Mouse (Mus musculus) forebrain, embryonic 14.5 days (tissue): ENCODE data around the gene Zbtb20. TPM values are rescaled to one million over a fixed set of nuclear protein-coding genes. Genes with fewer than 3 reads are reported as not detected.

Experiments
- ATAC-seq: fragments of 200-750 bp; cut with Nextera tagmentation; 2 replicates; pipeline ENCODE4 v1.8.0; 2017; ENCODE audit warnings: mild to moderate bottlenecking, moderate library complexity
- DNase-seq: peaks from one replicate; pipeline ENCODE4 v3.0.0-alpha.2; 2015; ENCODE audit warnings: low spot score
- H3K27ac ChIP-seq: fragments of 300-500 bp; sonication (generic); 2 replicates; pipeline ENCODE4 v1.5.1; 2014; ENCODE audit warnings: low read depth, mild to moderate bottlenecking, control low read depth, low read length, moderate library complexity
- H3K27me3 ChIP-seq: fragments of 300-500 bp; sonication (generic); replicated peaks from 2 replicates; pipeline ENCODE4 v1.6.1; 2014; ENCODE audit warnings: low read length, control low read depth, mixed read lengths; ENCODE audit not compliant: control insufficient read depth, insufficient read depth
- H3K36me3 ChIP-seq: fragments of 300-500 bp; sonication (generic); 2 replicates; pipeline ENCODE4 v1.6.1; 2014; ENCODE audit warnings: low read length, control low read depth; ENCODE audit not compliant: control insufficient read depth, insufficient read depth
- H3K4me1 ChIP-seq: fragments of 300-500 bp; sonication (generic); 2 replicates; pipeline ENCODE4 v1.6.1; 2014; ENCODE audit warnings: antibody characterized with exemption, low read length, control low read depth; ENCODE audit not compliant: control insufficient read depth, insufficient read depth
- H3K4me2 ChIP-seq: fragments of 300-500 bp; sonication (generic); 2 replicates; pipeline ENCODE4 v1.6.1; 2014; ENCODE audit warnings: mild to moderate bottlenecking, control low read depth, low read length
- H3K4me3 ChIP-seq: fragments of 300-500 bp; sonication (generic); 2 replicates; pipeline ENCODE4 v1.5.1; 2014; ENCODE audit warnings: low read depth, low read length, control low read depth
- H3K9ac ChIP-seq: fragments of 300-500 bp; sonication (generic); 2 replicates; pipeline ENCODE4 v1.6.1; 2014; ENCODE audit warnings: mild to moderate bottlenecking, low read length, control low read depth, moderate library complexity
- H3K9me3 ChIP-seq: fragments of 300-500 bp; sonication (generic); replicated peaks from 2 replicates; pipeline ENCODE4 v1.6.1; 2016; ENCODE audit warnings: low read length, control low read depth, mixed read lengths; ENCODE audit not compliant: control insufficient read depth
- WGBS: fragments of 180-500 bp; shearing (Covaris S2); extraction: QIAGEN DNeasy Blood & Tissue Kit; methylation state at CpG from one replicate; pipeline ENCODE4 v1.1.7; 2014; 5-methylcytosine and 5-hydroxymethylcytosine counted together
- polyA plus RNA-seq: library from polyadenylated mRNA; unstranded; fragments of >200 nt; fragmentation: Nextera tagmentation; extraction: Ambion mirVana; gene quantifications from 2 replicates; pipeline ENCODE4 v1.2.1, GENCODE M21; 2014

Gene Zbtb20
- polyA plus RNA-seq, 1 experiment from 2014 or later, result 41.0 TPM

DNA sequence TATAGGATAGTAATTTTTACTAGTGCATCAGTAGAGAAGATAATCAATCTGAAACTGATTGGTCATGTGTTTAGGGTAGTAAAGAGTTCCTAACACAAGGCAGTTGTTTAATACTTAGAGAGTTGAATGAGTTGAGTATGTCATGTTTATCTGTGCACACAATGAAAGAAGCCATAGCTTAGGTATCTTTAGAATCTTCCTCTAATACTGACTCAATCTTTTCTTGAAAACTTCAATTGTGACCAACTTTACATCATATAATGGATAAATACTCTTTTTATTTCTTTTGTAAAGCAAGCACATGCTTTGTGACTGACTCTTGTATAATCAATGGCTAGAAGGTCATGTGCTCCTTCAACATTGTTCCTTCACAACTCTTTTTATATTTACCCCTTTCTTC lies 524.4 kb downstream of the Zbtb20 start:
- H3K4me2 ChIP-seq, result no peak overlapping the region
- no peak overlapping the region for H3K9ac ChIP-seq
- DNase-seq (no peak), ATAC-seq (no peak)
- H3K27me3 ChIP-seq, result no peaks in the 10 kb centered on the region
- no peaks in the 10 kb centered on the region for H3K36me3 ChIP-seq
- H3K4me1 ChIP-seq, result no peaks in the 10 kb centered on the region
- H3K4me3 ChIP-seq, result no peak overlapping the region
- H3K9me3 ChIP-seq, result no peaks in the 10 kb centered on the region
- no peak overlapping the region for H3K27ac ChIP-seq

DNA sequence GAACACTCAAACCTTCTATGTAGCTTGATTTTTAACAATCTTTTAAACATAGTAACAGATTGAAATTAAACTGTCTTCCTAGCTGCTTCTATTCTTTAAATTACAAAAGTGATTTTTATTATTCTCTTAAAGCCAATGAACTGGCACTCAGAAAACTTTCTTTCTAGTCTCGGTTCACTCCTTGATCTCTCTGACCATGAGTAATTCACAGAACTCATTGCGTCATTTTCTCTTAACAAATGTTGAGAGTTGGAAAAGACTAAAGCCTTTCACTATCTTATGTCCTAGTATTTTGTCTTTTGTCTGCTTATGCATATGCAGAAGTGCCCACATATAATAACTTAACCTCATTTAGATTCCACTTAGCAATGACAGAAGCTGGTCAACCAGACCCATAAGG lies 525.3 kb downstream of the Zbtb20 start:
- H3K36me3 ChIP-seq, result no peaks in the 10 kb centered on the region
- no peak overlapping the region for H3K4me2 ChIP-seq
- no peaks in the 10 kb centered on the region for H3K4me1 ChIP-seq
- H3K27ac ChIP-seq, result no peak overlapping the region
- WGBS, result 80% methylated on average over 2 of the region's 2 CpGs
- no peaks in the 10 kb centered on the region for H3K9me3 ChIP-seq
- ATAC-seq, result no peak
- no peak overlapping the region for H3K4me3 ChIP-seq
- DNase-seq, result no peak
- no peak overlapping the region for H3K9ac ChIP-seq
- H3K27me3 ChIP-seq, result no peaks in the 10 kb centered on the region

DNA sequence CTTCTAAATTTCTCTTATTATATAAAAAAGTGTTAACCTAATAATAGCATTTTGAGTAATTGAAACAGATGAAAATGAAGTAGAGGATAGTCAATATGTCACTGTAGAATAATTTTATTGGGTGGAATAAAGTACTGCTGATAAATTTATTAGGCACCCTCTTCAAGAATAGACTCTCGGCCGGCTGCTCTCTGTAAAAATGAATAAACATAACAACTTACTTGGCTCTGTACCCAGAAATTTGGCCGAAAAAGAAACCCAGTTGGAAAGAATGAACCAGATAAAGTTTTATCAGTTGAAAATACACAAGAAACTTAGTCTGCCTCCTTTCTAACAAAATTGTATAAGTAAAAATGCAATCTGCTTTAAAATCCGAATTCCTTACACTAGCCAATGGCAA lies 527.2 kb downstream of the Zbtb20 start:
- no peaks in the 10 kb centered on the region for H3K27me3 ChIP-seq
- H3K4me1 ChIP-seq, result peaks cover 6% of the 10 kb centered on the region; the same call in 1 of the 2 replicates
- no peak overlapping the region for H3K4me2 ChIP-seq
- ATAC-seq (no peak), DNase-seq (no peak)
- H3K9me3 ChIP-seq, result no peaks in the 10 kb centered on the region
- H3K27ac ChIP-seq, result no peak overlapping the region
- H3K9ac ChIP-seq, result no peak overlapping the region
- H3K4me3 ChIP-seq, result no peak overlapping the region
- WGBS, result 90% methylated on average over 4 of the region's 4 CpGs
- no peaks in the 10 kb centered on the region for H3K36me3 ChIP-seq

DNA sequence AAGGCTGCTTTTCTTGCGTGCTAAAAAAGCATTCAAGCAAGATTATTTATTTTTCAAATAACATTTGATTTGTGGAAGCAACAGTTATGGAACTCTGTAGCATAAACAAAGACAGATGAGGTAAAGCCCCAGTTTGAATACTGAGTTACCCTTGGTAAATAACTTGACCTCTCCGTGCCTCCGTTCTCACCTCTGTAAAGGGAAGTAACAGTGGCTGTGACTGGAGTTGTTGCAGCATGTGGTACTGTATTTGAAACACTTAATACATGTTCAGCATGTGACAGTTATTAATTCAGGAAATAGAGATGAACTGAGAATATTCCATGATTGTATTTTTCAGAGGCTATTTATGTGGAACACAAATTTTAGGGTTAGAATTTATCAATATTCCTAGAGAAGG lies 529.4 kb downstream of the Zbtb20 start:
- H3K27ac ChIP-seq, result no peak overlapping the region
- WGBS, result 92% methylated on average over 3 of the region's 3 CpGs

DNA sequence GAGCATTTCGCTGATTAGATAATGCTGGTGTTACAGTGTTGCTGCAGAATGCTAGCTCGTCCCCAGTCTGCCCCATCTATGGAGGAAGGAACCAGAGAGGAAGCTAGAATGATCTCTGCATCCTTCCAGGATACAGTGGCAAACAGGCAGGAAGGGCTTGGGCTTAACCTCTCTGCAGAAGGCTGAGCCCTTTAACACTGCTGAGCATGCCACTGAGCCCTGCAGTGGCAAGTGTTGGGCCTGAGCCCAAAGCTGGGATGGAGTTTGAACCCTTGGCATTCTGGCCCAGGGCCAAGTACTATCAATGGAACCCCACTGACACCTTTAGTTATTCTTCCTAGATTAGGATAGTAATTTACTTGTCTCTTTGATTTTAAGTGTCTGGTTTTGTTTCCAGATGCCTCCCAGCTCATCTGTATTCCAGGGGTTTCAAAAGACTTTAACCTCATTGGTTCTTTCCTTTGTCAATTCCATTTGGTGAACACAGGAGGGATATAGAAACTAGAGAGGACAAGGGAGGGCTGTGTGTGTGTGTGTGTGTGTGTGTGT lies 532.0 kb downstream of the Zbtb20 start:
- no peak overlapping the region for H3K4me2 ChIP-seq
- peak; percentile 66 for DNase-seq
- no peaks in the 10 kb centered on the region for H3K9me3 ChIP-seq
- no peaks in the 10 kb centered on the region for H3K27me3 ChIP-seq
- ATAC-seq, result peak; percentile 70
- 37% methylated on average over 2 of the region's 2 CpGs for WGBS
- no peak overlapping the region for H3K4me3 ChIP-seq
- peak overlapping the region; percentile 28; the same call in 1 of the 2 replicates for H3K27ac ChIP-seq
- no peaks in the 10 kb centered on the region for H3K36me3 ChIP-seq
- H3K4me1 ChIP-seq, result peaks cover 22% of the 10 kb centered on the region
- no peak overlapping the region for H3K9ac ChIP-seq

More for the DNA sequence above, 529.4 kb downstream of the Zbtb20 start:
- Histone ChIP-seq H3K4me2 (no peak overlapping the region), H3K36me3 (no peaks in the 10 kb centered on the region), H3K9ac (no peak overlapping the region), H3K27me3 (no peaks in the 10 kb centered on the region), H3K4me3 (no peak overlapping the region), H3K9me3 (no peaks in the 10 kb centered on the region), H3K4me1 (peaks cover 22% of the 10 kb centered on the region)
- DNase-seq, result no peak
- no peak for ATAC-seq

DNA sequence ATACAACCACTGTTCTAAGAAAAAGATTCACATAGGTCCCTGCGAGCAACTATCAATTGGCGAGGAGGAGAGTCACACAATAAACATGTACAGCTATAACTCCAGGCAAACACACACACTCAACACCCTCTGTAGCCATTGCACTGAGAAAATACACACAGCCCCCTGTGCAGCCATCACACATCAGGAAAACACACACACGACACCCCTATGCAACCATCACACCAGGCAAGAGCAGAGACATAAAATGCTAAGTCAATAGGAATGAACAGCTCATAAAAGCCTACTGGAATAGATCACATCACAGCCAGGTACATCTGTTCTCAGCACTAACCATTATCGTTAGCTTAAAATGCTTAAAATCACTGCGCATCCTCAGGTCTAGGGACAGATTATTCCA lies 532.9 kb downstream of the Zbtb20 start:
- DNase-seq (no peak), ATAC-seq (no peak)
- 72% methylated on average over 5 of the region's 5 CpGs for WGBS
- H3K9me3 ChIP-seq, result no peaks in the 10 kb centered on the region
- H3K27ac ChIP-seq, result peak overlapping the region; percentile 28; the same call in 1 of the 2 replicates
- no peaks in the 10 kb centered on the region for H3K36me3 ChIP-seq
- no peak overlapping the region for H3K4me3 ChIP-seq
- H3K27me3 ChIP-seq, result no peaks in the 10 kb centered on the region
- H3K4me1 ChIP-seq, result peaks cover 22% of the 10 kb centered on the region
- H3K9ac ChIP-seq, result no peak overlapping the region
- H3K4me2 ChIP-seq, result no peak overlapping the region

DNA sequence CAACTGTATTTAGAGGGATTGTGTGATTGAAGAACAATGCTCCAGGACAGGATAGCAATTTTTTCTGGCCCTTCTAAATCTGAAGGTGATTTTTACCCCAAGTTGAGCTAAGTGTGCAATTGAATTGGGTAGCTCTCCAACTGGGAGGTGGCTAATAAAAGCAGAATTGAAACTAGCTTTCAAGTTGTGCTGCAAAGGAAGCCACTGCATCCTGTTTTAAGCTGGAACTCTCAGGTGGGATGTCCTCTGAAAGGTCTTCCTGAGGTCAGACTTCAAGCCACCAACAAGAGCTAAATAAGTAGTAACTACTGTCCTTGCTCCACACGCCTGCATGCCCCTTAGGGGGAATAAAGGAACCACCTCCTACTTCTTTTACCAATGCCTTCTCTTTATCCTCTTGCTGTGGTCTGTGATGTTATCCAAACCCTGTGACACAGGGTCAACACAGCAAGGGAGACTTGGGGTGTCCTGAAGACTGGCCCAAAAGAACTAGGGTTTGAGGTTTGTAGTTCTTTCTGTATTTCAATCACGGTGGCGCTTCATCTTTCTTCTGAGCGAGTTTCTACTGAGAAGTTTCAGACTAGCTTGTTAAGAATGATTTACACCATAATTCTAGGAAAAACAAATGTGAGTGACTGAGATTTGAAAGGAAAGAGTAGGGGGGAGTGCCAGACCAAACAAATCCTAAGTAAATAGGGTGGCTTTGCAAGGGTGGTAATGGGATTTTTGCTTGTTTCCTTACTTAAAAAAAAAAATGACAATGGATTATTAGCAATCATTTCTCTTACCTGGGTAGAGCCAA lies 533.6 kb downstream of the Zbtb20 start:
- no peak overlapping the region for H3K4me3 ChIP-seq
- no peaks in the 10 kb centered on the region for H3K36me3 ChIP-seq
- DNase-seq (peak; percentile 19), ATAC-seq (no peak)
- H3K9ac ChIP-seq, result no peak overlapping the region
- 80% methylated on average over 4 of the region's 4 CpGs for WGBS
- H3K4me2 ChIP-seq, result no peak overlapping the region
- H3K9me3 ChIP-seq, result no peaks in the 10 kb centered on the region
- H3K27ac ChIP-seq, result no peak overlapping the region
- H3K4me1 ChIP-seq, result peaks cover 22% of the 10 kb centered on the region
- no peaks in the 10 kb centered on the region for H3K27me3 ChIP-seq

DNA sequence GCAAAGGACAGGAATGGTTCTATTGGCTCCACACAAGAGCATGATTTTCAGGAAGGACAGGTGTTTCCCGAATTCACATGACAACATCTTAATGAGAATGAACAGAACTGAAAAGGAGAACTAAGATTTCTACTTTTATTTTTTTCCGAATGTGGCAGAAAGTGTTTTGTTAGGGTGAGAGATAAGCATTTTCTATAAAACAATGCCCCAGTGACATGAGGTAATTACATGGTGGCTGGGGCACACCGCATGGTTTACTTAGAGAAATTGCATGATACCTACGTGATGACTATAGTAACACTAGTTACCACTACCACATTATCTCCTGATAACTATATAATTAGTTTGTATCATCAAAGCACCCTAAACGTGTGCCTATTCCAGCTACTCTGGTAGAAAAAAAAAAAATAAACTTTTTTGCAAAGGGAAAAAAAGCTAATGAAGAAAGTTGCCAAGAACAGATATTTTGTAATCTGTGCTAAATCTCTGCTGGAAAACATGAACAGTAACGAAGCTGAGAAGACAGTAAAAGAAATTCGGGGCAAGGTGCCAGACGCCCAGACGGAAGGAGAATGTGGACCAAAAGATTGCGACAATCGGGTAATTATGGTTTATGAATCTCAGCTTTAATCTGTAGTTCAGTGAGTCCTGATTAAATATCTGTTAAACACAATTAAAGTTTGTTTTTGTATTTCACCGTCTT lies 534.4 kb downstream of the Zbtb20 start:
- DNase-seq, result peak; percentile 60
- ATAC-seq, result no peak
- WGBS, result 51% methylated on average over 12 of the region's 12 CpGs

DNA sequence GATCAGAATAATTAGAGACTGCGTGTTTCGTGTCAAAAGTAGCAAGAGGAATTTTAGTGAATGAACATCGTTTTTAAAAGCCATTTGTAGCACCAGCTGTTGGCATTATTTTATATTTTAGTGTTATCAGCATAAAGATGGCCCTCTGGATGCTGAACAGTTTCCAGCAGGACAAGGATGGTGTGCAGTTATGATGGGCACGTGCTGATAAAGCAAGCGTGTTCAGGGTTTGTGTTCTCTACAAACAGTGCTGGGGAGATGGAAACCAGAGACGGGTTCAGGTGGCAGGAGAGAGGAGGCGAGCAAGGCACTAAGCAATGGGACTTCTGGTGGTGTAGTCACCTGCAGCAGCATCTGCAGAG lies 534.9 kb downstream of the Zbtb20 start:
- no peak overlapping the region for H3K4me3 ChIP-seq
- 65% methylated on average over 7 of the region's 7 CpGs for WGBS
- H3K36me3 ChIP-seq, result no peaks in the 10 kb centered on the region
- H3K27ac ChIP-seq, result no peak overlapping the region
- peaks cover 22% of the 10 kb centered on the region for H3K4me1 ChIP-seq
- DNase-seq (no peak), ATAC-seq (peak; percentile 45; the same call in 1 of the 2 replicates)
- H3K9ac ChIP-seq, result no peak overlapping the region
- no peak overlapping the region for H3K4me2 ChIP-seq
- no peaks in the 10 kb centered on the region for H3K27me3 ChIP-seq
- no peaks in the 10 kb centered on the region for H3K9me3 ChIP-seq

More for the DNA sequence above, 534.4 kb downstream of the Zbtb20 start:
- Histone ChIP-seq H3K4me1 (peaks cover 22% of the 10 kb centered on the region), H3K27me3 (no peaks in the 10 kb centered on the region), H3K4me2 (no peak overlapping the region), H3K27ac (no peak overlapping the region), H3K4me3 (no peak overlapping the region), H3K36me3 (no peaks in the 10 kb centered on the region), H3K9ac (no peak overlapping the region), H3K9me3 (no peaks in the 10 kb centered on the region)
